Mouse (Mus musculus) heart, postnatal 0 days (tissue): ENCODE results near the gene Erc1.

Experiments used
- CTCF ChIP-seq: IDR thresholded peaks from 2 replicates; pipeline ENCODE4 v1.5.1; 2016; ENCODE audit warnings: antibody characterized with exemption, control low read depth, low read depth
- EP300 ChIP-seq: IDR thresholded peaks from 2 replicates; pipeline ENCODE4 v1.6.1; 2016; ENCODE audit warnings: antibody characterized with exemption, low read depth

DNA sequence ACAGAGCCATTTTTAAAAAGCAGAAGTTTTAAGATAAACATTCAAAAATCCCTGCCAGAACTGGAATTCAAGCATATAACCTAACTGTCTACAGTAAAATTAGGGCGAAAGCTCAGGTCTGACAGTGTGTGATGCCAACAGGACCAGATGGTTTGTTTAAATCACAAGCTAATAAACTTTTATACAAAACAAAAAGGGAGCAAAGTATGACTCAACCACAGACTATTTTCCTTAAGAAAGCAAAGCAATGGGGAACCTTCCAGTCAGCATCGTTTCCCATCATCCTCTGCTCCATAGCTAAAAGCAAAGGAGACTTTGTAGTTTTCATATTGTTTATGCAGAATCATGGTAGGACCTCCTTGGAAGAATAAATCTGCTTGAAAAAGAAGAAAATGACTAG is 143.1 kb downstream of the Erc1 start:
- TF ChIP-seq CTCF (no peak), EP300 (no peak)
